Mouse (Mus musculus): ENCODE measurements around the gene Olfr547. TPM values are rescaled to one million over a fixed set of nuclear protein-coding genes. Genes with fewer than 3 reads are reported as not detected.

Olfr547 gene
- polyA plus RNA-seq, 1 experiment from 2014 or later: not detected

GRCm38 (mm10) chr7:102514144-102514543, 20.4 kb upstream of the Olfr547 start:
- no peak overlapping the region for H3K4me3 ChIP-seq
- no peak overlapping the region for H3K27ac ChIP-seq (replicated peaks)
- H3K9ac ChIP-seq (replicated peaks): no peak overlapping the region
- H3K27me3 ChIP-seq: peaks cover 11% of the 10 kb centered on the region
- H3K36me3 ChIP-seq: no peaks in the 10 kb centered on the region
- no peak overlapping the region for H3K4me2 ChIP-seq (replicated peaks)
- ATAC-seq (replicated peaks): no peak
- H3K9me3 ChIP-seq: no peaks in the 10 kb centered on the region
- WGBS: 81% methylated on average over 4 of the region's 4 CpGs
- H3K4me1 ChIP-seq: peaks cover 19% of the 10 kb centered on the region

DNA sequence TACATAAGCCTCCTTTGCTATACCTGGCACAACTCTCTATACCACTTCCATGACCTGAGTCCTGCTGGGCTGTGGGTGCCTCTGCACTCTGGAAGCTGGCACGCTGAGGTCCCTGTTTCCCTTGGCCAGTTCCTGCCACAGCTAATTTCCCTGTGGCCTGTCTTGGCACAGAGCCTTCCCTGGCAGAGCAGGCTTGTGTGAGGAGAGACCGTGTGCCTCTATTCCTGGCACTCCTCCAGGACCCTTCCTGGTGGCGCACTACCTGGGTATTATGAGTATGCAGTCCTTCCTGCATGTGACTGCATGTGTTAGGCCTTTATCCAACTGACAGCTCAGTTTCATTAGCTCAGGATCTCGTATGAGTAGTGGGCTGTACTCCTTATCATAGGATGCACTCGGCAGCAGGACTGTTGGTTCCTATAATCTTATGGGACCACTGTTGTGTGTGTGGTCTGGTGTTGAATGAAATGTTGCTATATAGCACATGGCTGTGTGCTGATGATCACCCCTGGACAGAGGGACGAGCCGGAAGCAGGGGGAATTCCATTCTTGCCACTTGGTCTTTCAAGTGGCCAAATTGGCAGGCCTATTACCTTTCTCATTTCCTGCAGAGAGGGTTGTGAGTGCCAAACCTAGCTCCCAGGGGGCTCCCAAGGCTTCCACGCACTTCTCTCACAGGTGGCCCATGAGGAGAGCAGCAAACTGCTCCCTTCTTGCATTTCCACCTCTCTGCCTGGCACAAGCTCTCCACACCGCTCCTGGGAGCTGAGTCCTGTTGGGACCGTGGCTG, 18.1 kb upstream of the Olfr547 start:
- ATAC-seq (replicated peaks): peak; percentile 11; the same call in 1 of the 2 replicates
- Histone ChIP-seq H3K4me3 (no peak overlapping the region), H3K9me3 (no peaks in the 10 kb centered on the region), H3K9ac (replicated peaks) (no peak overlapping the region), H3K4me1 (peaks cover 19% of the 10 kb centered on the region), H3K4me2 (replicated peaks) (no peak overlapping the region), H3K36me3 (no peaks in the 10 kb centered on the region), H3K27ac (replicated peaks) (no peak overlapping the region), H3K27me3 (peaks cover 11% of the 10 kb centered on the region)
- 45% methylated on average over 10 of the region's 10 CpGs for WGBS

GRCm38 (mm10) chr7:102517051-102517335, 17.6 kb upstream of the Olfr547 start:
- ATAC-seq (replicated peaks): peak; percentile 34; the same call in 1 of the 2 replicates
- H3K9me3 ChIP-seq: no peaks in the 10 kb centered on the region
- no peaks in the 10 kb centered on the region for H3K36me3 ChIP-seq
- H3K4me1 ChIP-seq: peaks cover 19% of the 10 kb centered on the region
- no peak overlapping the region for H3K4me2 ChIP-seq (replicated peaks)
- H3K27ac ChIP-seq (replicated peaks): no peak overlapping the region
- 48% methylated on average over 2 of the region's 2 CpGs for WGBS
- no peak overlapping the region for H3K9ac ChIP-seq (replicated peaks)
- peaks cover 11% of the 10 kb centered on the region for H3K27me3 ChIP-seq
- H3K4me3 ChIP-seq: no peak overlapping the region

DNA sequence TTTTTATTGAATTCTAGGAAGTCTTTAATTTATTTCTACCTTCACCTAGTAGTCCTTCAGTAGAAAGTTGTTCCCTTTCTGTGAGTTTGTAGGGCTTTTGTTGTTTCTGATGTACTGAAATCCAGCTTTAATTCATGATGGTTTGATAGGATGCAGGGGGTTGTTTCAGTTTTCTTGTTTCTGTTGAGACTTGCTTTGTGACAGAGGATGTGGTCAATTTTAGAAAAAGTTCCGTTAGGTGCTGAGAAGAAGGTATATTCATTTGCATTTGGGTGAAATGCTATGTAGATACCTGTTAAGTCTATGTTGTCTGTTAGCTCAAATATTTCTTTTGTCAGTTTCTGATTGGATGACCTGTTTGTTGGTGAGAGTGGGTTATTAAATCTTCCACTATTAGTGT, 5.5 kb upstream of the Olfr547 start:
- no peak overlapping the region for H3K9ac ChIP-seq (replicated peaks)
- no peak for ATAC-seq (replicated peaks)
- no peaks in the 10 kb centered on the region for H3K36me3 ChIP-seq
- H3K4me3 ChIP-seq: no peak overlapping the region
- H3K4me1 ChIP-seq: no peaks in the 10 kb centered on the region
- no peak overlapping the region for H3K4me2 ChIP-seq (replicated peaks)
- H3K27ac ChIP-seq (replicated peaks): no peak overlapping the region
- H3K27me3 ChIP-seq: no peaks in the 10 kb centered on the region
- no peaks in the 10 kb centered on the region for H3K9me3 ChIP-seq
- WGBS: 88% methylated on average over 1 of the region's 1 CpGs

GRCm38 (mm10) chr7:102540596-102540995, 6.0 kb downstream of the Olfr547 start, which contains the start of gene Olfr548-ps1:
Gene Olfr548-ps1 (plus strand): TSS chr7:102540896.
- Histone ChIP-seq H3K27me3 (no peaks in the 10 kb centered on the region), H3K4me2 (replicated peaks) (no peak within 1 kb of the TSS), H3K9ac (replicated peaks) (no peak within 1 kb of the TSS), H3K36me3 (no peaks in the 10 kb centered on the region), H3K4me3 (no peak within 1 kb of the TSS), H3K9me3 (no peaks in the 10 kb centered on the region), H3K4me1 (no peaks in the 10 kb centered on the region), H3K27ac (replicated peaks) (no peak within 1 kb of the TSS)
- 88% methylated on average over 2 of the region's 2 CpGs for WGBS
- ATAC-seq (replicated peaks): no peak

- H3K27me3 ChIP-seq: no peaks in the 10 kb centered on the region
- 65% methylated on average over 3 of the region's 3 CpGs for WGBS
- H3K9ac ChIP-seq (replicated peaks): no peak overlapping the region
- H3K27ac ChIP-seq (replicated peaks): no peak overlapping the region
- H3K4me1 ChIP-seq: no peaks in the 10 kb centered on the region
- ATAC-seq (replicated peaks): no peak
- H3K4me2 ChIP-seq (replicated peaks): no peak overlapping the region
- H3K4me3 ChIP-seq: no peak overlapping the region
- H3K9me3 ChIP-seq: no peaks in the 10 kb centered on the region
- H3K36me3 ChIP-seq: no peaks in the 10 kb centered on the region
These were observed 6.7 kb downstream of the Olfr547 start for GRCm38 (mm10) chr7:102541251-102541650.

GRCm38 (mm10) chr7:102549570-102549969, 15.0 kb downstream of the Olfr547 start, which contains the start of gene Olfr549:
Gene Olfr549 (plus strand): TSS chr7:102549870.
- no peaks in the 10 kb centered on the region for H3K9me3 ChIP-seq
- no peak within 1 kb of the TSS for H3K4me3 ChIP-seq
- ATAC-seq (replicated peaks): no peak
- no peak within 1 kb of the TSS for H3K27ac ChIP-seq (replicated peaks)
- H3K9ac ChIP-seq (replicated peaks): no peak within 1 kb of the TSS
- no peaks in the 10 kb centered on the region for H3K27me3 ChIP-seq
- no peak within 1 kb of the TSS for H3K4me2 ChIP-seq (replicated peaks)
- H3K4me1 ChIP-seq: no peaks in the 10 kb centered on the region
- WGBS: 91% methylated on average over 3 of the region's 3 CpGs
- no peaks in the 10 kb centered on the region for H3K36me3 ChIP-seq

DNA sequence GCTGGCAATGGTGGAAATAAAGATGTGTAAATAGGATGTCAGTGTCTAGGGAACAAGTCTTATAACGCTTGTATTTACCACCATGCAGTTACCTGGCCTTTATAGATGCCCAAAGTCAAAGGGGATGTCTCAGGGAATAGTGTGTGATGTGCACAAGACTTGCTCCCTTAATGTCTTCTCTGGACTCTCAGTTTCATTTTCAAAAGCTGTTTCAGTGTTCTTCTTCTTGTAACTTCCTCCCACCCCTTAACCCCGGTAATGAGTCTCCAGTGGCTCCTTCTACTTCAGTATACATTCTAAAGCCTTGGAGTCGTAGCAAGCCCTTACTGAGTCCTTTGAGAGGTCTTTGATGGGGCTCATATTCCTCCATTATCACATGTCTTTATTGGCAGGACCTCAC, 18.7 kb downstream of the Olfr547 start:
- WGBS: 76% methylated on average over 3 of the region's 3 CpGs
- no peaks in the 10 kb centered on the region for H3K9me3 ChIP-seq
- no peaks in the 10 kb centered on the region for H3K27me3 ChIP-seq
- ATAC-seq (replicated peaks): no peak
- no peak overlapping the region for H3K27ac ChIP-seq (replicated peaks)
- H3K4me1 ChIP-seq: no peaks in the 10 kb centered on the region
- no peaks in the 10 kb centered on the region for H3K36me3 ChIP-seq
- no peak overlapping the region for H3K9ac ChIP-seq (replicated peaks)
- no peak overlapping the region for H3K4me2 ChIP-seq (replicated peaks)
- no peak overlapping the region for H3K4me3 ChIP-seq

DNA sequence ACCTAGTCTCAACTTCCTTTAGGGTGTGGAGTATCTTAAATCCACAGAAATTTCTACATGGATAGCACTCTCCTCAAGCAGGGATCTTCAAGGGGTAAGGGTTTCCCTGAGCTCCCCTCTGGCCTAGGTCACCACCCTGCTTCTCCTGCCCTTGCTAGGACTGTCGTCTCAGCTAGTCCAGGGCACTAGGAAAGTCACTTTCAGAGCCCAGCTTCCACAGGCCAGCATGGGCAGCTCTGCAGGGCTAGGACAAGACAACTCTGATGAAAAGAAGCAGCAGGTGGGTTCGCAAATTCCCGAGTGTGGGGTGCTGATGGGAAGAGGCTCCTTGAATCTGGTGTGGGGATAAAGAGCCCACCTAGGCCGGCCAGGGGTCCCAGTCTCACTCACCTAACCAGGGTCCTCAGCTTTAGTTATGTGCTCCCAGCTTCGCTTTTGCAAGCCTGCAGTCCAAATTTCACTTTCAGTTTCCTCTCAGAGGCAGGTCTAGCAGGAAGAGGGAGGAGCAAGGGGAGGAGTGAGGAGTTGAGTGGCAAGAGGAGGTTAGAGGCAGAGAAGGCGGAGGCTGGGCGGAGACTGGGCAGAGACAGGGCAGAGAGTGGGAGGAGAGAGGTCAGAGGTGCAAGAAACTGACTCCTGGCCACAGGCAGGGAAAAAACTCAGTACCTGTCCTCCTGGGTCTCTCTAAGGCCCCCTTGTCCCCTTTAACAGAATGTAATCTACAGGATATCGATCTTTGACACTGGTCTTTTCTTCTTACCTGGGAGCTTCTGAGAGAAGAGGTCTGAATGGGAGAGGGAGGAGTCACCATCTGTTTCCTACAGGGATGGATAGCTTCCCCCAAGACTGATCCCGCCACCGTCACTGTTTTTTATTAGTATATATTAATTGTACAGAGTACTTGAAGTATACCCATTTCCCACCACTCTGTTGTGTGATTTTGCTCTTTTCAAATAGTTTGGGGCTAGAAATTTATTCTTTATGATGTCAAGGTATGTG, 30.7 kb downstream of the Olfr547 start, which contains the start of gene Trim21:
Trim21 (minus strand) TSS at position 488 of the 999 bp plus-strand sequence.
- Histone ChIP-seq H3K27ac (replicated peaks) (no peak within 1 kb of the TSS), H3K4me1 (no peaks in the 10 kb centered on the region), H3K9ac (replicated peaks) (no peak within 1 kb of the TSS), H3K4me2 (replicated peaks) (peak within 1 kb of the TSS; percentile 26), H3K9me3 (no peaks in the 10 kb centered on the region), H3K4me3 (peak within 1 kb of the TSS; percentile 23), H3K27me3 (no peaks in the 10 kb centered on the region), H3K36me3 (no peaks in the 10 kb centered on the region)
- 22% methylated on average over 10 of the region's 10 CpGs for WGBS
- peak; percentile 78; the same call in 1 of the 2 replicates for ATAC-seq (replicated peaks)

DNA sequence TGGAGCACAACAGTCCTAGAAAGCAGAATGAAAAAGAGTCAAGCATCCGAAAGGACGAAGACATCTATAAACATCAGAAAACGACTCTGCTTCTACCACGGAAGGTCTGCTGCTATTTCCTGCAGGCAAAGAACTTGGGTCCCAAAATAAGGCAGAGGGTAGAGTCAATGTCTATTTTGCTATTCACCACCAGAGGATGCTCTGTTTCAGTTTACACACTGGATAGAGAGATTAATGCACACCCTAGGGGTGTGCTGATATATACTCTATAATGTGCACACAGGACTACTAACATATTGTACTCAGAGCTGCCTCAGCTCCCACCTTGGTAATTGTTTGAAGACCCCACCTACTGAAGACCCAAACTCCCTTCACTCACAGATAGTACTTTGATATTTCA, 31.7 kb downstream of the Olfr547 start:
- WGBS: 87% methylated on average over 4 of the region's 4 CpGs
- Histone ChIP-seq H3K9ac (replicated peaks) (no peak overlapping the region), H3K27ac (replicated peaks) (no peak overlapping the region), H3K4me1 (no peaks in the 10 kb centered on the region), H3K4me3 (no peak overlapping the region), H3K27me3 (no peaks in the 10 kb centered on the region), H3K4me2 (replicated peaks) (no peak overlapping the region), H3K9me3 (no peaks in the 10 kb centered on the region), H3K36me3 (no peaks in the 10 kb centered on the region)
- no peak for ATAC-seq (replicated peaks)

GRCm38 (mm10) chr7:102571142-102571541, 36.6 kb downstream of the Olfr547 start, which contains the start of gene Olfr550:
Gene Olfr550 (plus strand): TSS chr7:102571442.
- Histone ChIP-seq H3K27ac (replicated peaks) (no peak within 1 kb of the TSS), H3K9ac (replicated peaks) (no peak within 1 kb of the TSS), H3K4me1 (no peaks in the 10 kb centered on the region), H3K36me3 (no peaks in the 10 kb centered on the region), H3K4me2 (replicated peaks) (no peak within 1 kb of the TSS), H3K4me3 (no peak within 1 kb of the TSS), H3K27me3 (no peaks in the 10 kb centered on the region), H3K9me3 (no peaks in the 10 kb centered on the region)
- WGBS: 92% methylated on average over 8 of the region's 8 CpGs
- no peak for ATAC-seq (replicated peaks)
